Mouse (Mus musculus): ENCODE data around the gene Cd80. TPM values are rescaled to one million over a fixed set of nuclear protein-coding genes. Genes with fewer than 3 reads are reported as not detected.

Gene Cd80
- polyA plus RNA-seq, 1 experiment from 2014 or later = 0.74 TPM

DNA sequence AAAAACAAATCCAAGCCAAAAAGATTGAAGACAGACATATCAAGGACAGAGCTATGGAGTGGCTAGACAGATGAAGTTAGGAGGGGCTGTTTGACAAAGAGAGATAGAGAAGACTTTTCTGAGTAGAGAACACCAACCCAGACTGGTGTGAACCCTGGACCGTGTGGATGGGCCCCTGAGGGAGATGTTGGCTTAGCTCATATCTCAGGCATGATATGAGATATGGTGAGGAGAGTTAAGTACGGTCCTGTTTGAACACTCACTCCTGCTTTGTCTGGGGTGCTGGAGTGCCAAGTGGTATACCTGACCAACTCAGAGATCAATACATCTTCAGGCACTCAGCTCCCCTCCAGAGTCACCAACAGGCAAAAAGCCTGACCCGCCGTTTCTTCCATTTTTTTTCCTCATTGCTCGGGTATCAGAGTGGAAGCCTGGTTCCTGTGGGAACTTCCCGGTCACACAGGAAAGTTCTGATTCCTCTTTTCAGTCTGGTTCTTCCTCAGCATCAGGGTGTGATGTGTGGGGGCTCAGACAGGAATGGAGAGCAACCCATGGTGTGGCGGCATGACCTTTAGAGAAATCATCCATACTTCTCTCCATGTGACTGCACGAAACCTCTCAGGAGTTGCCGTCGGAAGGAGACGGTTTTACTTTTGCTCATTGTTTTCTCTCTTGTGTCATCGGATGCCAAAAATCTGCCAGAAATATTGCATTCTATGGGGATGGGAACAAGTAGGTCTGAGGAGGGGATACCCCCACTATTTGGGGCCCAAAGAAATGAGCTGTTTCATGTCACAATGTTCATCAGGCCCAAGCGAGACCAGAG lies 11.9 kb downstream of the Cd80 start:
- WGBS = 89% methylated on average over 13 of the region's 13 CpGs
- Histone ChIP-seq H3K36me3 (ENCODE audit: control insufficient read depth, insufficient read depth, low read length) (no peaks in the 10 kb centered on the region), H3K4me3 (ENCODE audit: low read depth, low read length) (no peak overlapping the region), H3K9ac (replicated peaks; ENCODE audit: low read depth, low read length) (no peak overlapping the region), H3K27ac (ENCODE audit: low read depth, low read length) (no peak overlapping the region), H3K27me3 (ENCODE audit: control insufficient read depth, insufficient read depth, low read length) (no peaks in the 10 kb centered on the region), H3K4me1 (ENCODE audit: control insufficient read depth, insufficient read depth, low read length) (no peaks in the 10 kb centered on the region), H3K9me3 (ENCODE audit: control insufficient read depth, low read length) (no peaks in the 10 kb centered on the region), H3K4me2 (ENCODE audit: low read depth, low read length) (no peak overlapping the region)
- no peak for ATAC-seq (ENCODE audit: low read depth)

DNA sequence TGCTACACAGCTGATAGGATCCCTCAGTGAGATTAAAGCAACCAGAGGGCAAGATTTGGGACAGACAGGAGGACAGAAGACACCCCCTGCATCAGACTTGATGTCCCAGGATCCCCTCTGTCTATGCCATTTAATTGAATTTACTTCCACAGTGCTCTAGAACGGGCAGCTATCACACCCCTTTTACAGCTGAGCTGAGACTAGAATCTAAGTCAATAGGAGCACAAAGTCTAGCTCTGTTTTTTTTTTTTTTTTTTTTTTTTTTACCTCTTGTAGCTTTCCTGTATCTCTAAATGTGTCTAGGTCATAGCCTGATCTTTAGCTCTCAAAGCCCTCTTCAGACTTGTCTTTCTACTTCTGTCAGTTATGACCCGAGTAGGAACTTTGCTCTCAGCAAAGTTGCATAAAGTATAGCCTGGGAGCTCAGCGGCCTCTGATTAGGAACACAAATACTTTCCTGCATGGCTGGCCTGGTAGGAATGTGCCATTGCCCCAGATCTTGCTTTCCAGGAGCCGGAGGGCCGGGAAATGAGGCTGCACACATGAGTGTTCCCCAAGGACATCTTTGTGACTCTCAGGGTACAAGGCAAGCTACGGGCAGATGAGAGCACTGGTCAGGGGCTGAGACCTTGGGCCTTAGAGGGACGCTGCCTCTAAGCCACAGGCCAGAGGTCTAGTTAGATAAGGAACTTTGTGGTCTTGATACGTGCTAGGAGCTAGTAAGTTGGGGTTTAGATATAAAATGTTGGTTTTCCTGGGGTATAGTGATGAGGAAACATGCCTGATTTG lies 12.8 kb downstream of the Cd80 start:
- no peaks in the 10 kb centered on the region for H3K9me3 ChIP-seq (ENCODE audit: control insufficient read depth, low read length)
- no peaks in the 10 kb centered on the region for H3K36me3 ChIP-seq (ENCODE audit: control insufficient read depth, insufficient read depth, low read length)
- WGBS = 81% methylated on average over 8 of the region's 8 CpGs
- no peaks in the 10 kb centered on the region for H3K4me1 ChIP-seq (ENCODE audit: control insufficient read depth, insufficient read depth, low read length)
- no peak overlapping the region for H3K27ac ChIP-seq (ENCODE audit: low read depth, low read length)
- no peak for ATAC-seq (ENCODE audit: low read depth)
- H3K27me3 ChIP-seq (ENCODE audit: control insufficient read depth, insufficient read depth, low read length) = no peaks in the 10 kb centered on the region
- H3K4me2 ChIP-seq (ENCODE audit: low read depth, low read length) = no peak overlapping the region
- H3K9ac ChIP-seq (replicated peaks; ENCODE audit: low read depth, low read length) = no peak overlapping the region
- H3K4me3 ChIP-seq (ENCODE audit: low read depth, low read length) = no peak overlapping the region

- H3K4me1 ChIP-seq (ENCODE audit: control insufficient read depth, insufficient read depth, low read length) = no peaks in the 10 kb centered on the region
- H3K27ac ChIP-seq (ENCODE audit: low read depth, low read length) = no peak overlapping the region
- H3K4me3 ChIP-seq (ENCODE audit: low read depth, low read length) = no peak overlapping the region
- H3K27me3 ChIP-seq (ENCODE audit: control insufficient read depth, insufficient read depth, low read length) = no peaks in the 10 kb centered on the region
- H3K36me3 ChIP-seq (ENCODE audit: control insufficient read depth, insufficient read depth, low read length) = no peaks in the 10 kb centered on the region
- no peak for ATAC-seq (ENCODE audit: low read depth)
- H3K9ac ChIP-seq (replicated peaks; ENCODE audit: low read depth, low read length) = no peak overlapping the region
- 51% methylated on average over 3 of the region's 3 CpGs for WGBS
- no peak overlapping the region for H3K4me2 ChIP-seq (ENCODE audit: low read depth, low read length)
- no peaks in the 10 kb centered on the region for H3K9me3 ChIP-seq (ENCODE audit: control insufficient read depth, low read length)
These were observed 13.3 kb downstream of the Cd80 start for GRCm38 (mm10) chr16:38468706-38469018.

DNA sequence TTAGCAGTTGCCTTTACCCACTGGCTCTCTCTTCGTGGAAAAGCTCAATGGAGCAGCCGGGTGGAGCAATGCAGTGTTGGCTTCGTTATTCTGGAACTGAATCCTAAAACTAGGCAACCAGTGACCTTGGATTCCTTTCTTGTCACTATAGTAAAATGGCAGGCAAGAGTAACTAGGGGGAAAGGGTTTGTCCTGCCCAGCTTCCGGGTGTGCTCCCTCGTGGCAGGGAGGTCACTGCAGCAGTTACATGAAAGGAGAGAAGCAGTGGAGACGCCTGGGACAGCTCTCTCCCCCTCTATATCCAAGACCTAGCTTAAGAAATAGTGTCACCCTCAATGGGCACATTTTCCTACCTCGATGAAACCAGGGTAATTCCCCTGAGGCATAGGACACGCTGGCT lies 14.1 kb downstream of the Cd80 start:
- no peak overlapping the region for H3K4me2 ChIP-seq (ENCODE audit: low read depth, low read length)
- H3K4me3 ChIP-seq (ENCODE audit: low read depth, low read length) = no peak overlapping the region
- 77% methylated on average over 8 of the region's 8 CpGs for WGBS
- H3K4me1 ChIP-seq (ENCODE audit: control insufficient read depth, insufficient read depth, low read length) = no peaks in the 10 kb centered on the region
- no peak overlapping the region for H3K9ac ChIP-seq (replicated peaks; ENCODE audit: low read depth, low read length)
- no peak overlapping the region for H3K27ac ChIP-seq (ENCODE audit: low read depth, low read length)
- no peaks in the 10 kb centered on the region for H3K27me3 ChIP-seq (ENCODE audit: control insufficient read depth, insufficient read depth, low read length)
- ATAC-seq (ENCODE audit: low read depth) = no peak
- H3K9me3 ChIP-seq (ENCODE audit: control insufficient read depth, low read length) = no peaks in the 10 kb centered on the region
- no peaks in the 10 kb centered on the region for H3K36me3 ChIP-seq (ENCODE audit: control insufficient read depth, insufficient read depth, low read length)

DNA sequence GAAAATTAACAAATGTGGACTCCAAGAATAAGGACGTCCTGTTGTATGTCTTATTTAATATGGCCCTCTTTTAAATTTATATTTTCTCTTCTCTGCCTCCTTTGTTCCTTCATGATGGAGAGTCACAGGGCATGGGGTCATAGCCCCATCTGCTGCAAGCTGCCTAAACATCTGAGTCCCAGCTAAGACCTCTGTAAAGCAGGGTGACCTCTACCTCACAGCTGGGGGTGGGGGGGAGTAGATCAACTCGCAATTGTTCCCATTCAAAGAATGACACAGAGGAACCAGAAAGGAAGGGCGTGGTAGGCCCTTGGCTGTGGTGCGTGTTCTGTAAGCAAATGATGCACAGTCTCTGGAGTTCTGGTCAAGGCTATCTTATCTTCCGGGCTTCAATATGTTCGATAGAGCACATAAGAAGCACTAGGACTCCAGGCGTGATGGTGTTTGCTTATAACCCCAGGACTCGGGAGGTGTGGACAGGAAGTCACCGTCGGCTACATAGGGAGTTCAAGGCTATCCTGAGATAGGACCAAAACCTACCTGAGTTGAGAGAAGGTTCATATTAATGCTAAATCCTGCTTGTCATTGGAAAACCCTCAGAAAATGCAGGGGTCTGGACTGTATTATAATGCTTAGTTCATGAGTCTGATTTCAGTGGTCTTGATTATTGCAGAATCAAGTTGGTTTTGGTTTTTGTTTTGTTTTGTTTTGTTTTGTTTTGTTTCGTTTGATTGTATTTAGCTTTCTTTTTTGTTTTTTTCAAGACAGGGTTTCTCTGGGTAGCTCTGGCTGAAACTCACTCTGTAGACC lies 16.5 kb downstream of the Cd80 start:
- H3K27me3 ChIP-seq (ENCODE audit: control insufficient read depth, insufficient read depth, low read length) = no peaks in the 10 kb centered on the region
- H3K4me1 ChIP-seq (ENCODE audit: control insufficient read depth, insufficient read depth, low read length) = no peaks in the 10 kb centered on the region
- H3K9ac ChIP-seq (replicated peaks; ENCODE audit: low read depth, low read length) = no peak overlapping the region
- no peaks in the 10 kb centered on the region for H3K9me3 ChIP-seq (ENCODE audit: control insufficient read depth, low read length)
- WGBS = 69% methylated on average over 11 of the region's 11 CpGs
- H3K36me3 ChIP-seq (ENCODE audit: control insufficient read depth, insufficient read depth, low read length) = no peaks in the 10 kb centered on the region
- H3K4me3 ChIP-seq (ENCODE audit: low read depth, low read length) = no peak overlapping the region
- H3K4me2 ChIP-seq (ENCODE audit: low read depth, low read length) = no peak overlapping the region
- no peak for ATAC-seq (ENCODE audit: low read depth)
- no peak overlapping the region for H3K27ac ChIP-seq (ENCODE audit: low read depth, low read length)

GRCm38 (mm10) chr16:38472507-38472873 lies 17.1 kb downstream of the Cd80 start:
- Histone ChIP-seq H3K27me3 (ENCODE audit: control insufficient read depth, insufficient read depth, low read length) (no peaks in the 10 kb centered on the region), H3K4me3 (ENCODE audit: low read depth, low read length) (no peak overlapping the region), H3K9me3 (ENCODE audit: control insufficient read depth, low read length) (no peaks in the 10 kb centered on the region), H3K27ac (ENCODE audit: low read depth, low read length) (no peak overlapping the region), H3K9ac (replicated peaks; ENCODE audit: low read depth, low read length) (no peak overlapping the region), H3K4me2 (ENCODE audit: low read depth, low read length) (no peak overlapping the region), H3K36me3 (ENCODE audit: control insufficient read depth, insufficient read depth, low read length) (no peaks in the 10 kb centered on the region), H3K4me1 (ENCODE audit: control insufficient read depth, insufficient read depth, low read length) (no peaks in the 10 kb centered on the region)
- no peak for ATAC-seq (ENCODE audit: low read depth)
- 94% methylated on average over 5 of the region's 5 CpGs for WGBS

DNA sequence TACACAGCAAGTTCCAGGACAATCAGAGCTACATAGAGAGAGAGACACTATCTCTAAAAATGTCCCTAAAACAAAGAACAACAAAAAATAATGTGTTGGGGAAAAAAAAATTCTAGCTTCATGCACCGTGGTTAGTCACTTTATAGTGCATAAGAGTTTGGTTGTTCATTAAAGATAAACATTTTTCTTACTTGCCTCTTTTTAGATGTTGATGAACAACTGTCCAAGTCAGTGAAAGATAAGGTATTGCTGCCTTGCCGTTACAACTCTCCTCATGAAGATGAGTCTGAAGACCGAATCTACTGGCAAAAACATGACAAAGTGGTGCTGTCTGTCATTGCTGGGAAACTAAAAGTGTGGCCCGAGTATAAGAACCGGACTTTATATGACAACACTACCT lies 18.3 kb downstream of the Cd80 start:
- Histone ChIP-seq H3K4me2 (ENCODE audit: low read depth, low read length) (no peak overlapping the region), H3K27ac (ENCODE audit: low read depth, low read length) (no peak overlapping the region), H3K27me3 (ENCODE audit: control insufficient read depth, insufficient read depth, low read length) (no peaks in the 10 kb centered on the region), H3K4me3 (ENCODE audit: low read depth, low read length) (no peak overlapping the region), H3K36me3 (ENCODE audit: control insufficient read depth, insufficient read depth, low read length) (no peaks in the 10 kb centered on the region), H3K9me3 (ENCODE audit: control insufficient read depth, low read length) (no peaks in the 10 kb centered on the region), H3K4me1 (ENCODE audit: control insufficient read depth, insufficient read depth, low read length) (no peaks in the 10 kb centered on the region), H3K9ac (replicated peaks; ENCODE audit: low read depth, low read length) (no peak overlapping the region)
- no peak for ATAC-seq (ENCODE audit: low read depth)
- WGBS = 91% methylated on average over 5 of the region's 5 CpGs

- H3K4me3 ChIP-seq (ENCODE audit: low read depth, low read length) = no peak overlapping the region
- no peak overlapping the region for H3K9ac ChIP-seq (replicated peaks; ENCODE audit: low read depth, low read length)
- no peaks in the 10 kb centered on the region for H3K9me3 ChIP-seq (ENCODE audit: control insufficient read depth, low read length)
- H3K36me3 ChIP-seq (ENCODE audit: control insufficient read depth, insufficient read depth, low read length) = no peaks in the 10 kb centered on the region
- no peaks in the 10 kb centered on the region for H3K27me3 ChIP-seq (ENCODE audit: control insufficient read depth, insufficient read depth, low read length)
- H3K4me2 ChIP-seq (ENCODE audit: low read depth, low read length) = no peak overlapping the region
- no peak overlapping the region for H3K27ac ChIP-seq (ENCODE audit: low read depth, low read length)
- WGBS = 92% methylated on average over 9 of the region's 9 CpGs
- ATAC-seq (ENCODE audit: low read depth) = no peak
- H3K4me1 ChIP-seq (ENCODE audit: control insufficient read depth, insufficient read depth, low read length) = no peaks in the 10 kb centered on the region
These were observed 19.4 kb downstream of the Cd80 start for GRCm38 (mm10) chr16:38474677-38475286.
